Mouse (Mus musculus): ENCODE measurements around the gene Ptbp1.

- TF ChIP-seq CTCF (IDR thresholded peaks at IDR 0.05; ENCODE audit: low read depth, low read length) = no peak
- no peak for TF ChIP-seq POLR2A (IDR thresholded peaks at IDR 0.05; ENCODE audit: insufficient read depth, low read length)
These were observed 22.6 kb upstream of the Ptbp1 start for GRCm38 (mm10) chr10:79831583-79831982.
